Mouse (Mus musculus) embryonic facial prominence, embryonic 14.5 days (tissue): ENCODE results near the gene Ajuba. TPM values are rescaled to one million over a fixed set of nuclear protein-coding genes. Genes with fewer than 3 reads are reported as not detected.

Experiments
- ATAC-seq: fragments of 200-750 bp; cut with Nextera tagmentation; 2 replicates; pipeline ENCODE4 v1.8.0; 2017; ENCODE audit warnings: low read depth, moderate number of reproducible peaks, moderate TSS enrichment
- DNase-seq: peaks from one replicate; pipeline ENCODE4 v3.0.0-alpha.2; 2015; ENCODE audit warnings: low spot score
- H3K27ac ChIP-seq: fragments of 300-500 bp; sonication (generic); replicated peaks from 2 replicates; pipeline ENCODE4 v1.5.1; 2014; ENCODE audit warnings: low read depth, mild to moderate bottlenecking, low read length, moderate library complexity
- H3K27me3 ChIP-seq: fragments of 300-500 bp; sonication (generic); replicated peaks from 2 replicates; pipeline ENCODE4 v1.6.1; 2014; ENCODE audit warnings: low read length; ENCODE audit not compliant: control insufficient read depth, insufficient read depth
- H3K36me3 ChIP-seq: fragments of 300-500 bp; sonication (generic); 2 replicates; pipeline ENCODE4 v1.6.1; 2014; ENCODE audit warnings: low read length, mixed read lengths; ENCODE audit not compliant: control insufficient read depth, insufficient read depth
- H3K4me1 ChIP-seq: fragments of 300-500 bp; sonication (generic); 2 replicates; pipeline ENCODE4 v1.6.1; 2014; ENCODE audit warnings: antibody characterized with exemption, low read length; ENCODE audit not compliant: control insufficient read depth, insufficient read depth
- H3K4me2 ChIP-seq: fragments of 300-500 bp; sonication (generic); 2 replicates; pipeline ENCODE4 v1.6.1; 2014; ENCODE audit warnings: low read depth, mild to moderate bottlenecking, low read length, moderate library complexity, mixed read lengths
- H3K4me3 ChIP-seq: fragments of 300-500 bp; sonication (generic); 2 replicates; pipeline ENCODE4 v1.5.1; 2014; ENCODE audit warnings: low read depth, mild to moderate bottlenecking, low read length
- H3K9ac ChIP-seq: fragments of 300-500 bp; sonication (generic); 2 replicates; pipeline ENCODE4 v1.6.1; 2014; ENCODE audit warnings: low read depth, mild to moderate bottlenecking, low read length, moderate library complexity, mixed read lengths
- H3K9me3 ChIP-seq: fragments of 300-500 bp; sonication (generic); 2 replicates; pipeline ENCODE4 v1.6.1; 2016; ENCODE audit warnings: low read length; ENCODE audit not compliant: control insufficient read depth
- WGBS: fragments of 180-500 bp; shearing (Covaris S2); extraction: QIAGEN DNeasy Blood & Tissue Kit; methylation state at CpG from one replicate; pipeline ENCODE4 v1.1.7; 2014; 5-methylcytosine and 5-hydroxymethylcytosine counted together
- polyA plus RNA-seq: library from polyadenylated mRNA; unstranded; fragments of >200 nt; fragmentation: Nextera tagmentation; extraction: Ambion mirVana; gene quantifications from 2 replicates; pipeline ENCODE4 v1.2.1, GENCODE M21; 2014

Gene Ajuba
- polyA plus RNA-seq, 1 experiment from 2014 or later: 10.7 TPM

DNA sequence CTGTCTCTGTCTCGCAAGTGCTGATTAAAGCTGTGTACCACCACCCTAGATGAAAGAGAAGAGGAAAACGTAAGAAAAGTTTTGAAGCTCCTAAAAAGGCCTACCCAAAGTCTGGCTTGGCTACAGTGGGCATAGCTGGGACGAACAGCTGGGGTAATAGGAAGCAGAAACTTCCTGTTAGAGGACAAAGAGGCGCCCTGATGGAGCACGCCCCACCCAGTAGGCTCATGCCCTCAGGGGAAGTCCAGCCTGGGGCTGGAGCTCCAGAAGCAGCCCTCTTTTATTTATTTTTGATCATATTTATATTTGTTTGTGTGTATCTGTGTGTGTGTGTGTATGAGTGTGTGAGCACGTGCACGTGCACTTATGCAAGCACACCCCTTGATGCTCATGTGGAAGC is 2.3 kb upstream of the Ajuba start:
- Histone ChIP-seq H3K4me1 (peaks cover 4% of the 10 kb centered on the region; the same call in 1 of the 2 replicates), H3K27me3 (no peaks in the 10 kb centered on the region), H3K27ac (no peak overlapping the region), H3K4me2 (no peak overlapping the region), H3K9me3 (no peaks in the 10 kb centered on the region), H3K9ac (no peak overlapping the region), H3K36me3 (peaks cover 15% of the 10 kb centered on the region; the same call in 1 of the 2 replicates), H3K4me3 (no peak overlapping the region)
- DNase-seq (no peak), ATAC-seq (no peak)
- WGBS: 72% methylated on average over 7 of the region's 7 CpGs

DNA sequence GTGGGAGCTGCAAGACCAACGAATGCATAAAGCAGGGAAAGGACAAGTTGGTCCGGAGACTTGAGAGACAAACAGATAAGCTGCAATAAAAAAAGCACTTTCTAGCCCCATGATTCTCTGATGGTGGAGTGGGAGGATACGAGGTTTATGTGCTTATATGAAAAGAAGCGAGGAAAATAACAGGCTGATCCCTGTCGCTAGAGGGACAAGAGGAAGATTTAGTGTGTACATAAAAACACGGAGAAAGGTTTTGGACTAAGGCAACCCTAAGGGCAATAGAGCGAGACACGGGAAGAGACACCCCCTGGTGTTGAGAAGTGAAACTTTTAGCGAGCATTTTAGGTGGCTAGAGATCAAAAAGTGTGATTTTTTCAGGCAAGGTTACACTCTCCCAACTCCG is 705 bp upstream of the Ajuba start:
- Histone ChIP-seq H3K9ac (peak overlapping the region; percentile 84), H3K27me3 (no peaks in the 10 kb centered on the region), H3K27ac (peak overlapping the region; percentile 95), H3K4me2 (peak overlapping the region; percentile 89), H3K36me3 (peaks cover 10% of the 10 kb centered on the region), H3K4me1 (peaks cover 14% of the 10 kb centered on the region), H3K9me3 (no peaks in the 10 kb centered on the region), H3K4me3 (peak overlapping the region; percentile 72)
- under 1% methylated on average over 10 of the region's 10 CpGs for WGBS
- DNase-seq: peak; percentile 85
- peak; percentile 28; the same call in 1 of the 2 replicates for ATAC-seq

DNA sequence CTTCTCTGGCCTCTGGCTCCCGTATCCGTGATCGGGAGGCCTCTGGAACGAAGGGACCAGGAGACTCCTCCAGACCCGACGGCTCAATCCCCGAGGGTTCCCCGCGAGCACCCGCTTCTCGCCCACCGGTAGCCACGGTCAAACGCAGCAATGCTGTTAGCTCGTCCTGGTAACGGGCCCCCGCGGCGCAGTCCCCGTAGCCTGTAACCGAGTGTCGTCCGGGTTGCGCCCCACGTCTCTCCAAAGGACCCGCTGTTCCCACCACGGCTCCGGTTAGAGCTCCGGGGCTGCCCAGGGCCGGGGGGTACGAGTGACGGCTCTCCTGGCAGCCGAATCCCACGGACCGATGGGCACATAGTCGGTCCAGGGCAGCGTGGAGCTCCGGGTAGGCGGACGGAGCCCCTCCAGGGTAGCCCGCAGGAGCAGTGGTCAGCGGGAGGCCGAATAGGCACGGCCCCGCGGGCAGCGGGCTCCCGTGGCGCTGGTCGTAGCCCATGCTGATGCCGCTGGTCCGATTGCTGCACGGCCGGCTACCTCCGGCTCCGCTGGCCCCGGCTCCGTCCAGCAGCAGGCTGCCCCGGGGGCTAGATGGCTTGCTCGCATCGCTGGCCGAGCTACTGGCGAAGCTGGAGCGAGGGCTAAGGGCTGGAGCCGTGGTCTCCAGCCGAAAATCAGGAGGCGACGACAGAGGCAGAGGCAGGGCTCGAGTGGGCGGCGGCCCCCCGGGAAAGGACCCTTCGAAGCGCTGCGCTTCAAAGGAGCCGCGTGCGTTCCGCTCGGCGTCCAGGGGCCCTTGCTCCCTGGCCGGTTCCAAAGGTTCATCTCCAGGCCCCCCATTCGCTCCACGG is 893 bp downstream of the Ajuba start:
- peak overlapping the region; percentile 89 for H3K4me2 ChIP-seq
- peaks cover 21% of the 10 kb centered on the region for H3K36me3 ChIP-seq
- DNase-seq (peak; percentile 31), ATAC-seq (no peak)
- peak overlapping the region; percentile 84 for H3K9ac ChIP-seq
- peak overlapping the region; percentile 72 for H3K4me3 ChIP-seq
- no peaks in the 10 kb centered on the region for H3K27me3 ChIP-seq
- peaks cover 23% of the 10 kb centered on the region for H3K4me1 ChIP-seq
- H3K27ac ChIP-seq: peak overlapping the region; percentile 95
- no peaks in the 10 kb centered on the region for H3K9me3 ChIP-seq
- under 1% methylated on average over 46 of the region's 84 CpGs for WGBS

DNA sequence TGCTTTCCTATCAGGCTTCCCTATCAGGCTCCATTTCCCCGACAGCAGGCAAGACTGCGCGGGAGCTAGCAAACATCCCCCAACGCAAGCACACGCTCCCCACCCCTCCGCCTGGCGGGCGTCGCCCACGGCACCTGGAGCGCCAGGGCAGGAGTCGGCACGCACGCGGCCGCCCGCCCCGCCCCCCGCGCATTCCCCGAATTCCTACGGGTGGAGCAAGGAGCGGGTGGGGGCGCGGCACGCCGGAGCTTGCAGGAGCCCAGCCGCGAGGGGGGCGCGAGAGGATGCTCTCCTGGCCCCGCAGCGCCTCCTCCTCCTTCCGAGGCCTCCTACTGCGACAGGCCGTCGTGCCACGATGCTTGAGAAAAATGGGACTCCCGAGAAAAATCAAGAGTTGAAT is 1.7 kb downstream of the Ajuba start:
- peak; percentile 27 for ATAC-seq
- 0% methylated on average over 27 of the region's 39 CpGs for WGBS
- H3K9ac ChIP-seq: peak overlapping the region; percentile 84

DNA sequence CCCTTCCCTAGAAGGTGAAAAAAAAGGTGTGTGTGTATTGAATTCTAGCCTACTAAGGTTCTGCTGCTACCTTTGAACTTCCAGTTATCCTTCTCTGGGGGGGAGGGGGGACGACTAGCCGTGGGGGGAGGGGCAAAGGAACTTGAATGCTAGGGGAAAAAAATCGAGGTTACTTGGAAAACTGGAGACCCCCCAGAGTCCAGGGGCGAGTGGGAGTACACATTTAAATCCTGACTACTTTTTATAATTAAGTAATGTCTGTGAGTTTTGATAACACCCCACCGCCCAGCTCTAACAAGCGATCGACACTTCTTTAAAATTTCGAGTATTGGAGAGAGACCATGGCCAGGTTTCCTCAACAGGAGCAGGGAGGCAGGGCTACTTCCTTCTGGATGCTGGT is 2.3 kb downstream of the Ajuba start:
- WGBS: 3% methylated on average over 8 of the region's 8 CpGs

More for the DNA sequence above, 1.7 kb downstream of the Ajuba start:
- Histone ChIP-seq H3K4me1 (peaks cover 23% of the 10 kb centered on the region), H3K27ac (peak overlapping the region; percentile 95), H3K4me2 (peak overlapping the region; percentile 89), H3K36me3 (peaks cover 29% of the 10 kb centered on the region), H3K4me3 (peak overlapping the region; percentile 72), H3K9me3 (no peaks in the 10 kb centered on the region), H3K27me3 (no peaks in the 10 kb centered on the region)
- peak; percentile 94 for DNase-seq

DNA sequence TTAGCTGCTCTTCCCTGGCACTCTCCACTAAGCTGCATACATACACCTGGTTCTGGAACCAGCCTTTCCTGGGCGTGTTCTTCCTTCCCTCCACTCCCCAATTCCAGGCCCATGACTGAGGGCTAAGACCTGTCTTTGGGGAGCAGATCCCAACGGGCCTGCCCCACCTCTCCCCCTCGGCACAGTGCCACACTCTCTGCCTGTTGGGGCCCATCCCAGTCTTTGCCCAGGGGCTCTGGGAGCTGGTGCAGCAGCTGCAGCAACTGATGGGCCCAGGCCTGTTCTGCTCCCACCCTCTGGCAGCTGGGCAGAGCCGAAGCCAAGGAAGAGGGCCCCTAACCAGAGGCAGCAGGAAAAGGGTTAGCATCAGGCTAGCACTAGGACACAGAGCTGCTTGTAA is 3.1 kb downstream of the Ajuba start:
- Histone ChIP-seq H3K4me2 (peak overlapping the region; percentile 89), H3K9me3 (no peaks in the 10 kb centered on the region), H3K4me1 (peaks cover 23% of the 10 kb centered on the region), H3K36me3 (peaks cover 41% of the 10 kb centered on the region), H3K27ac (peak overlapping the region; percentile 75), H3K27me3 (no peaks in the 10 kb centered on the region), H3K9ac (peak overlapping the region; percentile 84), H3K4me3 (peak overlapping the region; percentile 72)
- ATAC-seq: peak; percentile 50
- 7% methylated on average over 4 of the region's 4 CpGs for WGBS
- DNase-seq: peak; percentile 86

More for the DNA sequence above, 2.3 kb downstream of the Ajuba start:
- Histone ChIP-seq H3K9me3 (no peaks in the 10 kb centered on the region), H3K4me1 (peaks cover 23% of the 10 kb centered on the region), H3K9ac (peak overlapping the region; percentile 84), H3K36me3 (peaks cover 35% of the 10 kb centered on the region), H3K27ac (peak overlapping the region; percentile 75), H3K4me3 (peak overlapping the region; percentile 72), H3K27me3 (no peaks in the 10 kb centered on the region), H3K4me2 (peak overlapping the region; percentile 89)
- DNase-seq (no peak), ATAC-seq (no peak)

DNA sequence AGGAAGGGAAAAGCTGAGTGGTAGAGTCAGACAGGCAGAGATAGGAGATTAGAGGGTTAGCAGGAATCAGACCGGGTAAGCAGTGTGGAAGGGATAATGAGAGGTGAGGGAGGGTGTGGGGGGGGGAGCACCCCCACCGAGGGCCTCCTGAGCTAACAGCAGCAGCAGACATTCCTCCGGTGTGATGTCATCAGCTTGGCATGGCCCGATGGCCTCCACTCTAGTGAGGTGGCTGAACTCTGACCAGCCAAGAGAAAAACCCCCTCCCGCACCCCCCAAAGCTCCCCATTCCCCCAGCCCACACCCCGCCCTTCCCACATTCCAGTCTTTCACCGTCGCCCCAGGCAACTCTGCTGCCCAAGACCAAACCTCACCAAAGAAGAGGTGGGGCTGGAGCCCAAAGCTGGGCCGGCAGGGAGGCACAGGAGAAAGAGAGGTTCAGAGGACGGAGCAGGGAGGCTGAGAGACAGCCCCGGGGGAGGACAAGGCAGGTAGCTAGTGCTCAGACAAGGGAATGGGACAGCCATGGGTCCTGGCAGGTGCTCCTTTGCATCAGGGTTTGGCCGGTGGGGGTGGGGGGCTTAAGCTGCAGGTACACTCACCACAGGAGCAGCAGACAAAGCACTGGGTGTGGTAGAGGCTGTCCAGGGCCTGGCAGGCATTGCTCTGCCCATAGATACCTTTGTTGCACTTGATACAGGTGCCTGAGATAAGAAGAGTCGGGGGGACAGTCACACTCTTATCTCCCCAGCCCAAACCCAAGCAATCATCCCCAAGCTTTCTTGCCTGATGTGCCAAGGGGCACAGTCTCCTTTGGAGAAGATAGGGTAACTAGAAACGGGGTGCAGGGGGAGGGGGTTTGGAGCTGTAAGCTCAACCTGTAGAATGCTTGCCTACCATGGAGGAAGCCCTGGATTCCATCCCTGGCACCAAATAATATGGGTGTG is 4.3 kb downstream of the Ajuba start:
- WGBS: 11% methylated on average over 11 of the region's 14 CpGs
- Histone ChIP-seq H3K27ac (peak overlapping the region; percentile 63; the same call in 1 of the 2 replicates), H3K4me1 (peaks cover 23% of the 10 kb centered on the region), H3K4me3 (peak overlapping the region; percentile 72), H3K9me3 (no peaks in the 10 kb centered on the region), H3K27me3 (no peaks in the 10 kb centered on the region), H3K4me2 (peak overlapping the region; percentile 89), H3K9ac (peak overlapping the region; percentile 84), H3K36me3 (peaks cover 53% of the 10 kb centered on the region)
- ATAC-seq: peak; percentile 31
- DNase-seq: peak; percentile 89

DNA sequence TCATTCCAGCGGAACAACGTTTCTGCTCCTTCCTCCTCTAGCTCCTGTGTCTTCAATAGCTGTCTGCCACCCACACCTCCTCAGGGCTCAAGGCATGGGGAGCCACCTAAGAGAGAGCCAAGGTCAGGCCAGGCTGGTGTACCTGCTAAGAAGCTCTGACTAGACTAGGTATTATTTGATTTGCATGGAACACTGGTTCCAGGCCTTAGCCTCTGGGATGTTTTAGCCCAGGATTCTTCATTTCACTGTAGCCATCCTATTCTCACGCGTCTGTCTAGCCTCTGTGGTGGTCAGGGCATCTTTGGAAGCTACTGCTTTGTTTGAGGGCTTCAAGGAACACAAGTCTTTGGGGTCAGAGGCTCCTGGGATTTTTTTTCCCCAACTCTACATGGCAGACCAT is 5.2 kb downstream of the Ajuba start:
- no peak for DNase-seq
- peak overlapping the region; percentile 63; the same call in 1 of the 2 replicates for H3K27ac ChIP-seq
- H3K9me3 ChIP-seq: no peaks in the 10 kb centered on the region
- H3K4me2 ChIP-seq: peak overlapping the region; percentile 89; the same call in 1 of the 2 replicates
- H3K27me3 ChIP-seq: no peaks in the 10 kb centered on the region
- 55% methylated on average over 4 of the region's 4 CpGs for WGBS
- no peak for ATAC-seq
- H3K4me3 ChIP-seq: peak overlapping the region; percentile 72; the same call in 1 of the 2 replicates
- H3K4me1 ChIP-seq: peaks cover 23% of the 10 kb centered on the region
- H3K36me3 ChIP-seq: peaks cover 62% of the 10 kb centered on the region
- peak overlapping the region; percentile 23; the same call in 1 of the 2 replicates for H3K9ac ChIP-seq
